Mouse (Mus musculus) thymus, adult 18-20 months (tissue): ENCODE measurements around the gene Sec61a2.

Experiments used
- DNase-seq, 2 experiments: peaks; one replicate each; pipeline ENCODE4 v3.0.0; 2022; ENCODE audit warnings: mixed read lengths in 2 of 2

The Sec61a2 gene

GRCm38 (mm10) chr2:5877446-5877845 lies 17.8 kb downstream of the Sec61a2 start:
- no peak for DNase-seq

- DNase-seq, result no peak
Measured at GRCm38 (mm10) chr2:5869746-5870145, 25.5 kb downstream of the Sec61a2 start.

- DNase-seq, result no peak
Measured at GRCm38 (mm10) chr2:5867681-5868080, 27.6 kb downstream of the Sec61a2 start.

GRCm38 (mm10) chr2:5862834-5863233 lies 32.4 kb downstream of the Sec61a2 start, which contains the start of gene Gm13199:
Gene Gm13199, minus strand, starts transcription at chr2:5862934.
- DNase-seq, result no peak

- no peak for DNase-seq
Measured at GRCm38 (mm10) chr2:5851866-5852265, 43.4 kb downstream of the Sec61a2 start.

GRCm38 (mm10) chr2:5851116-5851515 lies 44.1 kb downstream of the Sec61a2 start:
- no peak for DNase-seq

GRCm38 (mm10) chr2:5845826-5846225 lies 49.4 kb downstream of the Sec61a2 start:
- no peak for DNase-seq

- DNase-seq, result peak; percentile 74 to 82
Measured at GRCm38 (mm10) chr2:5844873-5845631, 50.2 kb downstream of the Sec61a2 start, which contains the start of the genes Nudt5 and Cdc123. Gene Nudt5, plus strand, starts transcription at chr2:5845019. Gene Cdc123, minus strand, starts transcription at chr2:5845164.

- peak in 1 of 2 experiments; percentile 5 for DNase-seq
Measured at GRCm38 (mm10) chr2:5844181-5844872, 50.9 kb downstream of the Sec61a2 start.

- no peak for DNase-seq
Measured at GRCm38 (mm10) chr2:5840815-5841214, 54.4 kb downstream of the Sec61a2 start.

GRCm38 (mm10) chr2:5825265-5825913 lies 69.8 kb downstream of the Sec61a2 start:
- DNase-seq, result no peak

- no peak for DNase-seq
Measured at GRCm38 (mm10) chr2:5824685-5825084, 70.5 kb downstream of the Sec61a2 start.

- DNase-seq, result no peak
Measured at GRCm38 (mm10) chr2:5824213-5824612, 71.0 kb downstream of the Sec61a2 start.

GRCm38 (mm10) chr2:5822449-5822848 lies 72.8 kb downstream of the Sec61a2 start:
- no peak for DNase-seq

GRCm38 (mm10) chr2:5821264-5821663 lies 74.0 kb downstream of the Sec61a2 start:
- DNase-seq, result no peak
